Mouse (Mus musculus) kidney, adult 2 months (tissue): ENCODE measurements around the gene Iglon5.

Experiments
- CTCF ChIP-seq: fragments of 200-500 bp; conservative IDR thresholded peaks from 2 replicates; pipeline ENCODE4 v1.5.1; 2011; ENCODE audit warnings: low read depth, mild to moderate bottlenecking, control low read depth, low read length, moderate library complexity, mixed read lengths; ENCODE audit not compliant: insufficient read depth, insufficient read length
- POLR2A ChIP-seq: fragments of 200-500 bp; IDR thresholded peaks from one replicate; pipeline ENCODE4 v1.6.1; 2011; ENCODE audit warnings: low read depth, low read length, control low read depth

DNA sequence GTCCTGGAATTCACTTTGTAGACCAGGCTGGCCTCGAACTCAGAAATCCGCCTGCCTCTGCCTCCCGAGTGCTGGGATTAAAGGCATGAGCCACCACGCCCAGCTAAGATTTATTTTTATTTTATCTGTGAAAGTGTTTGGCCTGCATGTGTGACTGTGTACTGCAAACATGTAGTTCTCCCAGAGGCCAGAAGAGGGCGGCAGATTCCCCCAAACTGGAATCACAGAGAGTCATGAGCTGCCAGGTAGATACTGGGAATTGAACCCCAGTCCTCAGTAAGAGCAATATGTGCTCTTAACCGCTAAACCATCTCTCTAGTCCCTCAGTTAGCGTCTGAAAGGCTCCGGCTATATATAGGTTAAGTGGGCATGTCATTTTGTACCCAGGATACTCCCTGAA lies 19.5 kb downstream of the Iglon5 start:
- TF ChIP-seq CTCF (peak; percentile 64), POLR2A (no peak)
